Mouse (Mus musculus) ovary, postnatal 10 days (tissue): ENCODE data around the gene Matn1.

ENCODE experiments used
- DNase-seq: peaks from one replicate; pipeline ENCODE4 v3.0.0; 2022; ENCODE audit warnings: low spot score

The Matn1 gene

GRCm38 (mm10) chr4:130917564-130917963, 26.6 kb upstream of the Matn1 start:
- no peak for DNase-seq

GRCm38 (mm10) chr4:130918805-130919749, 25.1 kb upstream of the Matn1 start:
- no peak for DNase-seq

GRCm38 (mm10) chr4:130919750-130920356, 24.3 kb upstream of the Matn1 start:
- no peak for DNase-seq

GRCm38 (mm10) chr4:130920951-130921693, 23.1 kb upstream of the Matn1 start:
- DNase-seq: no peak

- DNase-seq: no peak
These were observed 22.2 kb upstream of the Matn1 start for GRCm38 (mm10) chr4:130921986-130922385.

GRCm38 (mm10) chr4:130926274-130926673, 17.9 kb upstream of the Matn1 start:
- DNase-seq: no peak

- DNase-seq: no peak
These were observed 16.4 kb upstream of the Matn1 start for GRCm38 (mm10) chr4:130927821-130928220.

- no peak for DNase-seq
These were observed 1.5 kb upstream of the Matn1 start for GRCm38 (mm10) chr4:130942644-130943043.

GRCm38 (mm10) chr4:130944779-130945178, 594 bp downstream of the Matn1 start:
- DNase-seq: no peak

- no peak for DNase-seq
These were observed 3.0 kb downstream of the Matn1 start for GRCm38 (mm10) chr4:130947094-130947647.

- DNase-seq: no peak
These were observed 5.7 kb downstream of the Matn1 start for GRCm38 (mm10) chr4:130949821-130950384.

- no peak for DNase-seq
These were observed 8.3 kb downstream of the Matn1 start for GRCm38 (mm10) chr4:130952531-130952930.

GRCm38 (mm10) chr4:130957156-130957555, 13.0 kb downstream of the Matn1 start:
- DNase-seq: no peak

GRCm38 (mm10) chr4:130958812-130959211, 14.6 kb downstream of the Matn1 start:
- no peak for DNase-seq

- DNase-seq: no peak
These were observed 15.5 kb downstream of the Matn1 start for GRCm38 (mm10) chr4:130959678-130960077.

GRCm38 (mm10) chr4:130960118-130960734, 16.0 kb downstream of the Matn1 start:
- peak; percentile 75 for DNase-seq

- no peak for DNase-seq
These were observed 27.1 kb downstream of the Matn1 start for GRCm38 (mm10) chr4:130971278-130971677.

GRCm38 (mm10) chr4:130972421-130972829, 28.2 kb downstream of the Matn1 start:
- no peak for DNase-seq

GRCm38 (mm10) chr4:130973332-130974263, 29.4 kb downstream of the Matn1 start:
- DNase-seq: no peak

- no peak for DNase-seq
These were observed 34.8 kb downstream of the Matn1 start for GRCm38 (mm10) chr4:130978981-130979380.
